Mouse (Mus musculus) spleen, adult 2 months (tissue): Measurements from ENCODE around the gene Scarf1.

Source experiments
- CTCF ChIP-seq: fragments of 200-500 bp; IDR thresholded peaks from 2 replicates; pipeline ENCODE4 v1.5.1; 2011; ENCODE audit warnings: mild to moderate bottlenecking, inconsistent platforms; ENCODE audit not compliant: insufficient read depth, insufficient read length, insufficient replicate concordance; ENCODE audit errors: extremely low read depth
- POLR2A ChIP-seq: fragments of 200-500 bp; IDR thresholded peaks from 2 replicates; pipeline ENCODE4 v1.6.1; 2011; ENCODE audit warnings: low read depth, low read length, inconsistent platforms

DNA sequence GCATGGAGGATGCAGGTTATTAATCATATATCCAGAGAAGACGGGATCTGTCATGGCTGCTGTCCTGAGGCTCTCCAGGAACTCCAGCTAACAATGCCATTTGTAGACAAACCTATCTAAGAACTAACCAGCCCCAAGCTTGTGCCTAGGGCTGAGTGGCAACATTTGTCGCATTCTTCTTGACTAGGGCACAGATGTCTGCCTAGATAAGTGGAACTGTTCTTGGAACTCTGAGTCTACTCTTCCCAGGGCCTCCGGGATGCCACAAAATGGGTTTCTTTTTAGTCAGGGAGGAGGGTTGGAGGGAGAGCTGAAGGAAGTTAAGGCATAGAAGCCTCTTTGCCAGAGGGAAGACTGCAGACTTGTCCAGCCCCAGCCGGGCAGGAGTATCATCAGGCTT lies 32.7 kb downstream of the Scarf1 start:
- no peak for TF ChIP-seq POLR2A
- no peak for TF ChIP-seq CTCF
